Mouse (Mus musculus): ENCODE results near the gene Nat8f2. TPM values are rescaled to one million over a fixed set of nuclear protein-coding genes. Genes with fewer than 3 reads are reported as not detected.

Nat8f2 gene
- total RNA-seq, 2 experiments from 2014 or later, result not detected

DNA sequence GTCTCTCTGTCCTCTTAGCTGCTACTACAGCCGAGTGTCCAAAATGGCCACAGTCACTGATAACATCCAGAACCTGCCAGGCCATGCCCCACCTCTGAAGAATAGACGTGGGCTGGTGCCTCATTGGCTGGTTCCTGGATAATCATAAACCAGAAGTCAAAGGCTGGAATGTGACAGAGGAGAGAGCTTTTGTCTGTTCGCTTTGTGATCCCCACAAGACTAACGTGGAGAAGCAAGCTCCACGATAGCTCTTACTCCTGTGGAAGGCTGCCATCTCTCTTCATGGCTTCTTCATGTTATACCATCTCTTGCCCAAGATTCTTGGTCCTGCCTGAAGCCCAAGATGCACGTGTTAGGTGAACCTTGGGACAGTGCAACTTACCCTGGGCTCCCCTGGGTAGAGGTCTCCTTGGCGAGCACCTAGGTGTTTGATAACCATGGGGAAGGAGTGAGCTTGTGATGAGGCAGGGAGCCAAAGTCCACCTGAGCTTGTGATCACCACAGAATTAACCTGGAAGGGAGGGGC is 37.1 kb downstream of the Nat8f2 start, which contains the start of gene Nat8:
Gene Nat8, minus strand, starts transcription at position 287 of the 526 bp plus-strand sequence.
- no peak for ATAC-seq (replicated peaks; ENCODE audit: low FRiP score, poor library complexity, severe bottlenecking)

DNA sequence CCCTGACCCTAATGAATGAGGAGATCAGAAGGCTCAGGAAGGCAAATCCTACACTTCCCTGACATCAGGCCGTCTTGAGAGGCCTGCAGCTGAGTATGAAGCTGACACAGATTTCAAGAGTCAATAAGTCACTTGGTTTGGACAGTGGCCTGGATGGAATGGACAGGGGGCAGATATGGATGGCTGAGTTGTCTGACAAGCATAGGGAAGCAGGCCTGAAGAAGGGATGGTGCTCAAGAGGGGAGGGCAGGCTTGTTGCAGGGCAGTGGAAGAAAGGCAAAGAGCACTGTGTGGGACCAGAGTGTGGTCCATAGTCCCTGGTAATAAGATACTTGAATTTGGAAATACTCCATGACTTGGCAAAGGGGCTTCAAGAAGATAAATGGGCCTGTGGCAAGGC is 39.5 kb downstream of the Nat8f2 start:
- no peak for ATAC-seq (replicated peaks; ENCODE audit: low FRiP score, poor library complexity, severe bottlenecking)

DNA sequence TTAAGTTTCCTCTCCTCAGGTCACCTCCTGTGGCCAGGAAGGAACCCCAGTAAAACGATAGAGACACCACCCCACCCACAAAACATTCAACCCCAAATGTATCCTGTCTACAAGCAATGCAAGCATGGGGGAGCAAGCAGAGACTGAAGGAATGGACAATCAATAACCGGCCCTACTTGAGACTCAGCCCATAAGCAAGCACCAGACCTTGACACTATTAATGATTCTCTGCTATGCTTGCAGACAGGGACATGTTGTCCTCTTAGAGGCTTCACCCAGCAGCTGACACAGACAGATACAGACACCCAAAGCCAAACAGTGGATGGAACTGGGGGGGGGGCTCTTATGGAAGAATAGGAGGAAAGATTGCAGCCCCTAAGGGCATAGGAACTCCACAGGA is 43.1 kb downstream of the Nat8f2 start:
- no peak for ATAC-seq (replicated peaks; ENCODE audit: low FRiP score, poor library complexity, severe bottlenecking)

DNA sequence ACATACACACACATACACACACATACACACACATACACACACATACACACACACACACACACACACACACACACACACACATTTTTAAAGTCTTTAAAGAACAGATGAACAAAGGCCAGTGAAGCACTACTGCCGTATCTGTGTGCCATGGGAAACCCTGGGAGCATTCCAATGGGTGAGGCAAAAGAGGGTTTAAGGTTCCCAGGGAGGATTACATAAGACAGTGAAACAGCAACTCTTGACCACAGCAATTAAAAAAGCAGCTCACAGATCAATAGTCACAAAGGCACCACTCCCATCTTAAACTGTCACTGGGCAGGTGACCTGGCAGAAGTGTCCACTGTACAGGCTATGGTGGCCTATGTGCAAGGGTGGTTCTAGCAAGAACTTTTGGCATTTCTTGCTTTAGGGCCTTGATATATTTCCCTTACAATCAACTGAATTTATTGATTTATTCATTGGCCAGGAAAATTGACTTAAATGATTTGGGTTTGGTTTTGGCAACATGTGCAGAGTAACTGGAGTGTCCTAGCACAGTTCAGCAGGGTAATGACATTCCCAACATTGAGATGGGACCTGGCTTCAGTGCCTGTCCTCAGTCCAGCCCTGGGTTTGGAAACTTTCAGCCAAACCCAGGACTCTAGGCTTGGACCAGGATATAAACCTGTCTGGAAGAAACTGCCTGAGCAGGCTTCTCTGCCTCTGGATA is 45.4 kb downstream of the Nat8f2 start:
- no peak for ATAC-seq (replicated peaks; ENCODE audit: low FRiP score, poor library complexity, severe bottlenecking)

DNA sequence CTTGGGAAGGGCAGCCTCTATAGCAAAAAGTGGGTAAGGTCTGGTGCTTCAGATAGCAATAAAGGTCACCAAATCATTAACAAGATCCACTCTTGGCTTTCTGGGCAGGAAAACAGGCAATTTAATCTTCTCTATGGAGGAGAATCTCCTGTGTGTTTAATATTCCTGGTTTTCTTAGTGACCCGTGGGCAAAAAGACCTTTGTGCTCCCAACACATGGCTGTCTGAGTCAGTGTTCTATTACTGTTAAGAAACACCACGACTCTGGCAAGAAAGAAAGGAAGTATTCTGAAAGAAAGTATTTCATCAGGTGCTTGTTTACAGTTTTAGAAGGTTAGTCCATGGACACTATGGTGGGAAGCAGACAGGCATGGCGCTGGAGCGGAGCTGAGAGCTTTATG is 46.7 kb downstream of the Nat8f2 start:
- no peak for ATAC-seq (replicated peaks; ENCODE audit: low FRiP score, poor library complexity, severe bottlenecking)

DNA sequence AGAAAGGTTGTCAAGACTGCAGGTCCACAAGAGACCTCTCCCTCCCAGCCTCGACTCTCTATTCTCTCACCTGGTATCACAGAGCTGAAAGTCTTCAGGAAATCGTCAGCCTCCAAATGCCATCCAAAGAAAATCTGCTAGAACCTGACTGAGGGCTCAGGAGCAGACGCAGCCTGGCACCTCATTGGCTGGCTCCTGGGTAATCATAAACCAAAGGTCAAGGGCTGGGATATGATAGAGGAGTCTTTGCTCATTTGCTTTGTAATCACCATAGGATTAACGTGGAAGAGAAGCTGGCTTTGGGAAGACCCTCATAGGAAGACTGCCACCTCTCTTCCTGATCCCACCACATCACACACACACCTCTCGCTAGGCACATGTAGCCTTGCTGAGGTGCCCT is 48.1 kb downstream of the Nat8f2 start, which contains the start of the genes Nat8f6 and Nat8f5:
Gene Nat8f6, minus strand, starts transcription at position 118 of the 400 bp plus-strand sequence.
Gene Nat8f5, minus strand, starts transcription at position 136 of the 400 bp plus-strand sequence.
- no peak for ATAC-seq (replicated peaks; ENCODE audit: low FRiP score, poor library complexity, severe bottlenecking)

DNA sequence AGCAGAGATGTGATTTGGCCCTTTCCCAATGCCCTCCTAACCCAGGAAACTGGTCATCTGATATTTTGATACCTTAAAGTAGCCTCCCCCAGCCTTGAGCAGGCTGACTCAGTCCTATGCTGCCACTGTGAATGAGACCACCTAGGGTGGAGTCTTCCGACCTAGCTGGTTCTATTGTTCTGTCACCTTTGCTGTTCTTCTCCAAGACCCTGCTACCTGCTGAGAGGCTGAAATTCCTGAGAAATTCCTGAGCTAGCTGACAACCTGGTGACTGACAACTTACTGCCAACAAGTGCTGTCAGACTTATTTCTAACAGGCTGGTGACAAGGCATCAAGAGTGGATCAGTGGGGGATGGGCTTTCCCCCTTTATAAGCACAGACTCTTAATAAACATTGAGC is 50.6 kb downstream of the Nat8f2 start:
- no peak for ATAC-seq (replicated peaks; ENCODE audit: low FRiP score, poor library complexity, severe bottlenecking)

Other genes starting within 250 kb of the Nat8f2 start
- gene Nat8f7, start 156.0 kb downstream of the Nat8f2 start, total RNA-seq (2015; ENCODE audit: low replicate concordance), result not detected in 2 replicates
- not detected in 2 replicates for gene Nat8f7, start 156.0 kb downstream of the Nat8f2 start, total RNA-seq (2017; ENCODE audit: low replicate concordance)
- not detected in 2 replicates for gene Nat8f3, start 103.4 kb downstream of the Nat8f2 start, total RNA-seq (2015; ENCODE audit: low replicate concordance)
- gene Nat8f3, start 103.4 kb downstream of the Nat8f2 start, total RNA-seq (2017; ENCODE audit: low replicate concordance), result not detected in 2 replicates
- gene Nat8f6, start 48.2 kb downstream of the Nat8f2 start, total RNA-seq (2015; ENCODE audit: low replicate concordance), result not detected in 2 replicates
- gene Nat8f6, start 48.2 kb downstream of the Nat8f2 start, total RNA-seq (2017; ENCODE audit: low replicate concordance), result not detected in 2 replicates
- gene Nat8f5, start 48.2 kb downstream of the Nat8f2 start, total RNA-seq (2015; ENCODE audit: low replicate concordance), result not detected in 2 replicates
- gene Nat8f5, start 48.2 kb downstream of the Nat8f2 start, total RNA-seq (2017; ENCODE audit: low replicate concordance), result not detected in 2 replicates
- not detected in 2 replicates for gene Nat8, start 37.1 kb downstream of the Nat8f2 start, total RNA-seq (2015; ENCODE audit: low replicate concordance)
- gene Nat8, start 37.1 kb downstream of the Nat8f2 start, total RNA-seq (2017; ENCODE audit: low replicate concordance), result not detected in 2 replicates
- gene Nat8f4, start 35.7 kb upstream of the Nat8f2 start, total RNA-seq (2015; ENCODE audit: low replicate concordance), result 0.42 TPM in 1 of 2 replicates, not detected in the other
- 0.39 and 1.6 TPM in 2 replicates for gene Nat8f4, start 35.7 kb upstream of the Nat8f2 start, total RNA-seq (2017; ENCODE audit: low replicate concordance)
- gene Tprkb, start 42.7 kb upstream of the Nat8f2 start, total RNA-seq (2015; ENCODE audit: low replicate concordance), result 10.8 and 10.9 TPM in 2 replicates
- gene Tprkb, start 42.7 kb upstream of the Nat8f2 start, total RNA-seq (2017; ENCODE audit: low replicate concordance), result 18.4 and 22.8 TPM in 2 replicates
- 5.0 and 15.5 TPM in 2 replicates for gene Nat8f1, start 46.5 kb upstream of the Nat8f2 start, total RNA-seq (2015; ENCODE audit: low replicate concordance)
- gene Nat8f1, start 46.5 kb upstream of the Nat8f2 start, total RNA-seq (2017; ENCODE audit: low replicate concordance), result 1.5 TPM in 1 of 2 replicates, not detected in the other
- 100 and 107 TPM in 2 replicates for gene Dusp11, start 92.5 kb upstream of the Nat8f2 start, total RNA-seq (2015; ENCODE audit: low replicate concordance)
- gene Dusp11, start 92.5 kb upstream of the Nat8f2 start, total RNA-seq (2017; ENCODE audit: low replicate concordance), result 35.4 and 47.7 TPM in 2 replicates
- gene Figla, start 147.0 kb upstream of the Nat8f2 start, total RNA-seq (2015; ENCODE audit: low replicate concordance), result not detected in 2 replicates
- gene Figla, start 147.0 kb upstream of the Nat8f2 start, total RNA-seq (2017; ENCODE audit: low replicate concordance), result not detected in 2 replicates
- 138 and 175 TPM in 2 replicates for gene Add2, start 159.5 kb upstream of the Nat8f2 start, total RNA-seq (2015; ENCODE audit: low replicate concordance)
- gene Add2, start 159.5 kb upstream of the Nat8f2 start, total RNA-seq (2017; ENCODE audit: low replicate concordance), result 251 and 282 TPM in 2 replicates

Measured in erythroid progenitor cell, adult 5-6 weeks (primary cell).